Mouse (Mus musculus): ENCODE data around the gene Wbp2nl. TPM values are rescaled to one million over a fixed set of nuclear protein-coding genes. Genes with fewer than 3 reads are reported as not detected.
"Not testable (repeated sequence)": the region's sequence is repeated elsewhere in the genome, so short reads cannot be mapped to it uniquely, and the experiment has no call there.

Gene Wbp2nl
- total and polyA plus RNA-seq, 2 experiments from 2014 or later = 0.42 to 1.00 TPM

GRCm38 (mm10) chr15:82353745-82354113 lies 55.0 kb downstream of the Wbp2nl start:
- Histone ChIP-seq H3K27me3 (ENCODE audit: insufficient read depth, low read length) (no peaks in the 10 kb centered on the region), H3K4me1 (ENCODE audit: insufficient read depth) (peaks cover 11% of the 10 kb centered on the region), H3K27ac (ENCODE audit: low read depth, low read length) (peak overlapping the region; percentile 88), H3K36me3 (ENCODE audit: insufficient read depth) (peaks cover 21% of the 10 kb centered on the region), H3K4me3 (ENCODE audit: low read depth, low read length) (peak overlapping the region; percentile 97), H3K9ac (peak overlapping the region; percentile 99), H3K9me3 (ENCODE audit: low read length) (no peaks in the 10 kb centered on the region), H3K4me2 (ENCODE audit: low read depth) (peak overlapping the region; percentile 78)
- DNase-seq (peak; percentile 34), ATAC-seq (peak; percentile 30)
- under 1% methylated on average over 23 of the region's 23 CpGs for WGBS
- TF ChIP-seq CTCF (IDR thresholded peaks at IDR 0.05; ENCODE audit: low read depth) = no peak

GRCm38 (mm10) chr15:82354126-82354945 lies 55.6 kb downstream of the Wbp2nl start, which contains the start of gene Ndufa6:
Ndufa6 (minus strand) TSS chr15:82354322.
- H3K9me3 ChIP-seq (ENCODE audit: low read length) = no peaks in the 10 kb centered on the region
- H3K4me2 ChIP-seq (ENCODE audit: low read depth) = peak within 1 kb of the TSS; percentile 78
- peak within 1 kb of the TSS; percentile 88 for H3K27ac ChIP-seq (ENCODE audit: low read depth, low read length)
- DNase-seq = peak; percentile 99
- peaks cover 11% of the 10 kb centered on the region for H3K4me1 ChIP-seq (ENCODE audit: insufficient read depth)
- peak; percentile 99 for TF ChIP-seq CTCF (IDR thresholded peaks at IDR 0.05; ENCODE audit: low read depth)
- peaks cover 15% of the 10 kb centered on the region for H3K36me3 ChIP-seq (ENCODE audit: insufficient read depth)
- H3K27me3 ChIP-seq (ENCODE audit: insufficient read depth, low read length) = no peaks in the 10 kb centered on the region
- ATAC-seq = peak; percentile 100
- WGBS = 2% methylated on average over 57 of the region's 57 CpGs
- H3K9ac ChIP-seq = peak within 1 kb of the TSS; percentile 99
- H3K4me3 ChIP-seq (ENCODE audit: low read depth, low read length) = peak within 1 kb of the TSS; percentile 97

DNA sequence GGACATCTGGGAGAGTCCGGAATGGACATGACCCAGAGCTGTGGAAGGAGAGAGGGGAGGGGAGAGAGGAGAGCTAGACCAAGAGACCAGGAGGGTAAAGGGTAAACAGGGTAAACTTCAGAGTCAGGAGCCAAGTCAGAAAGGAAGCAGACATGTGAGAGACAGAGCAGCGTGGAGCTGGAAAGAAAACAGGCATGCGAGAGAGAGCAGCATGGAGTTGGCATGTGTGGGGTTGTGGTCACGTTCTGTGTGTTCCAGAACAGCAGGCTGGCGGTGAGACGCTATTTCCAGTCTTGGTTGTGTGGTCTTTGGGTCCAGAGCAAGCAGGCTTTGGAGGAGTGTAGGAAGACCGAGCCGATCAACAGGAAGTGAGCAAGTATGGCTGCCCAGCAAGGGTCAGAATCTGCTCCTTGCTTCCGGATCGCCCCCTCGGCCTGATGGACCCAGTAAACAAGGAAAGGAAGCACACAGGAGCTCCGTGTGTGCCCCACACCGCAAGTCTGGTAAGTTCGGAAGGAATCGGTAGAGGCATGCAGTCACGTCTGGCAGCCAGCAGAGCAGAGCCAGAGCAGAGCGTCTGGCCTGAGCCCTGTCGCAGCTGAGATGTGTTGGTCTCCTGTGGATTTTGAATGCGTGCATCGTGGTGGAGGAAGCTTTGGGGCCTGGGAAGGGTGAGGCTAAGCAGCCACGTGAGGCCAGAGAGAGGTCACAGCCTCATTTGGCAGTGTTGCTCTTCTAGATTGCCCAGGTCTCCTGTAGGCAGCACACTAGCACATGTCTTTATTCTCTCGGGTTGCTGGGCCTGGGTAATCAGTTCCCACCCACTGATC lies 59.9 kb downstream of the Wbp2nl start:
- no peak for TF ChIP-seq CTCF (IDR thresholded peaks at IDR 0.05; ENCODE audit: low read depth)

DNA sequence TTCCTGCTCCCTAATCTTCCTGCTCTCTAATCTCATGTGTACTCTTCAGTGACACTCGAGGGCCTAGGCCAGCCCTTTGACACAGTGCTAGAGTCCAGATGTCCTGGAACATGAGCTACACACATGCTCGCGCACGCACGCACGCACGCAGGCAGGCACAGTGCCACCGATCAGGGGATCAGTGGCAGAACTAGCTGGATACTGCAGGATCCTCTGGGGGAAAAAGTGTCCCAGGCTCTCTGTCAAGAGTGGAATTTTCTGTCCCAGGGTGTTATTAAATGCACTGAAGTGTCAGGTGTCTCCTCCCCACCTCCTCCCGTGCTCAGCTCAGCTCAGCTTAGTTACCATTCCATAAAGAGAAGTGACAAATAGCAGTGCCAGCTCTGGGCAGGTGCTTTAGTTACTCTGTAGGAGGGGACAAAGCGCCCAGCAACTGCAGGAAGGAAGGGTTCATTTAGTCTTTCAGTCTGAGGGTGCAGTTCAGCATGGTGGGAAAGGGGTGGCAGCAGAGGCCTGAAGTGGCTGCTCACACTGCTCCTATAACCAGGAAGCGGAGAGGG lies 62.8 kb downstream of the Wbp2nl start:
- H3K27ac ChIP-seq (ENCODE audit: low read depth, low read length) = no peak overlapping the region
- H3K27me3 ChIP-seq (ENCODE audit: insufficient read depth, low read length) = no peaks in the 10 kb centered on the region
- no peak overlapping the region for H3K4me3 ChIP-seq (ENCODE audit: low read depth, low read length)
- TF ChIP-seq CTCF (IDR thresholded peaks at IDR 0.05; ENCODE audit: low read depth) = peak; percentile 65
- H3K4me2 ChIP-seq (ENCODE audit: low read depth) = no peak overlapping the region
- ATAC-seq (peak; percentile 69; the same call in 1 of the 2 replicates), DNase-seq (peak; percentile 40)
- no peak overlapping the region for H3K9ac ChIP-seq
- WGBS = 74% methylated on average over 11 of the region's 11 CpGs
- H3K4me1 ChIP-seq (ENCODE audit: insufficient read depth) = no peaks in the 10 kb centered on the region
- no peaks in the 10 kb centered on the region for H3K9me3 ChIP-seq (ENCODE audit: low read length)
- no peaks in the 10 kb centered on the region for H3K36me3 ChIP-seq (ENCODE audit: insufficient read depth)

More for the DNA sequence above, 59.9 kb downstream of the Wbp2nl start:
- no peak overlapping the region for H3K4me2 ChIP-seq (ENCODE audit: low read depth)
- 65% methylated on average over 22 of the region's 22 CpGs for WGBS
- no peaks in the 10 kb centered on the region for H3K9me3 ChIP-seq (ENCODE audit: low read length)
- no peak overlapping the region for H3K9ac ChIP-seq
- H3K27me3 ChIP-seq (ENCODE audit: insufficient read depth, low read length) = no peaks in the 10 kb centered on the region
- H3K27ac ChIP-seq (ENCODE audit: low read depth, low read length) = no peak overlapping the region
- no peaks in the 10 kb centered on the region for H3K36me3 ChIP-seq (ENCODE audit: insufficient read depth)
- no peak for ATAC-seq
- no peak overlapping the region for H3K4me3 ChIP-seq (ENCODE audit: low read depth, low read length)
- no peak for DNase-seq
- H3K4me1 ChIP-seq (ENCODE audit: insufficient read depth) = no peaks in the 10 kb centered on the region

GRCm38 (mm10) chr15:82362234-82362633 lies 63.5 kb downstream of the Wbp2nl start:
- WGBS = 86% methylated on average over 3 of the region's 4 CpGs
- DNase-seq (no peak), ATAC-seq (no peak)
- no peak overlapping the region for H3K27ac ChIP-seq (ENCODE audit: low read depth, low read length)
- H3K9me3 ChIP-seq (ENCODE audit: low read length) = no peaks in the 10 kb centered on the region
- no peak for TF ChIP-seq CTCF (IDR thresholded peaks at IDR 0.05; ENCODE audit: low read depth)
- H3K4me2 ChIP-seq (ENCODE audit: low read depth) = no peak overlapping the region
- H3K4me3 ChIP-seq (ENCODE audit: low read depth, low read length) = no peak overlapping the region
- no peaks in the 10 kb centered on the region for H3K36me3 ChIP-seq (ENCODE audit: insufficient read depth)
- H3K27me3 ChIP-seq (ENCODE audit: insufficient read depth, low read length) = no peaks in the 10 kb centered on the region
- H3K4me1 ChIP-seq (ENCODE audit: insufficient read depth) = no peaks in the 10 kb centered on the region
- H3K9ac ChIP-seq = no peak overlapping the region

GRCm38 (mm10) chr15:82363801-82364200 lies 65.0 kb downstream of the Wbp2nl start:
- not testable (repeated sequence) for H3K4me2 ChIP-seq (ENCODE audit: low read depth); H3K4me1 ChIP-seq (ENCODE audit: insufficient read depth)
- WGBS = 79% methylated on average over 7 of the region's 12 CpGs

More at GRCm38 (mm10) chr15:82363801-82364200, 65.0 kb downstream of the Wbp2nl start:
- not testable (repeated sequence) for H3K9ac ChIP-seq; H3K9me3 ChIP-seq (ENCODE audit: low read length); ATAC-seq; H3K27ac ChIP-seq (ENCODE audit: low read depth, low read length); H3K27me3 ChIP-seq (ENCODE audit: insufficient read depth, low read length); DNase-seq; H3K4me3 ChIP-seq (ENCODE audit: low read depth, low read length); H3K36me3 ChIP-seq (ENCODE audit: insufficient read depth)

Other genes starting within 250 kb of the Wbp2nl start
- gene 4930407I10Rik, start 239.8 kb upstream of the Wbp2nl start, total RNA-seq (2014; rRNA removed) = not detected in 2 replicates
- not detected in 2 replicates for gene 4930407I10Rik, start 239.8 kb upstream of the Wbp2nl start, polyA plus RNA-seq (2015; fragmentation: Nextera tagmentation; extraction: Ambion mirVana)
- gene Mei1, start 229.0 kb upstream of the Wbp2nl start, total RNA-seq (2014; rRNA removed) = 0.10 TPM in 1 of 2 replicates, not detected in the other
- 0.10 and 0.11 TPM in 2 replicates for gene Mei1, start 229.0 kb upstream of the Wbp2nl start, polyA plus RNA-seq (2015; fragmentation: Nextera tagmentation; extraction: Ambion mirVana)
- 13.0 and 14.7 TPM in 2 replicates for gene Ccdc134, start 171.0 kb upstream of the Wbp2nl start, total RNA-seq (2014; rRNA removed)
- 6.7 and 6.8 TPM in 2 replicates for gene Ccdc134, start 171.0 kb upstream of the Wbp2nl start, polyA plus RNA-seq (2015; fragmentation: Nextera tagmentation; extraction: Ambion mirVana)
- gene Srebf2, start 151.8 kb upstream of the Wbp2nl start, total RNA-seq (2014; rRNA removed) = 121 and 171 TPM in 2 replicates
- gene Srebf2, start 151.8 kb upstream of the Wbp2nl start, polyA plus RNA-seq (2015; fragmentation: Nextera tagmentation; extraction: Ambion mirVana) = 147 and 193 TPM in 2 replicates
- 4.7 and 6.3 TPM in 2 replicates for gene Shisa8, start 86.1 kb upstream of the Wbp2nl start, total RNA-seq (2014; rRNA removed)
- 1.8 and 2.7 TPM in 2 replicates for gene Shisa8, start 86.1 kb upstream of the Wbp2nl start, polyA plus RNA-seq (2015; fragmentation: Nextera tagmentation; extraction: Ambion mirVana)
- 0.24 and 0.62 TPM in 2 replicates for gene Tnfrsf13c, start 74.6 kb upstream of the Wbp2nl start, total RNA-seq (2014; rRNA removed)
- 0.44 and 0.47 TPM in 2 replicates for gene Tnfrsf13c, start 74.6 kb upstream of the Wbp2nl start, polyA plus RNA-seq (2015; fragmentation: Nextera tagmentation; extraction: Ambion mirVana)
- gene Cenpm, start 54.2 kb upstream of the Wbp2nl start, total RNA-seq (2014; rRNA removed) = 8.9 and 10.0 TPM in 2 replicates
- gene Cenpm, start 54.2 kb upstream of the Wbp2nl start, polyA plus RNA-seq (2015; fragmentation: Nextera tagmentation; extraction: Ambion mirVana) = 16.5 and 18.7 TPM in 2 replicates
- 119 and 139 TPM in 2 replicates for gene 1500009C09Rik, start 46.6 kb upstream of the Wbp2nl start, total RNA-seq (2014; rRNA removed)
- gene 1500009C09Rik, start 46.6 kb upstream of the Wbp2nl start, polyA plus RNA-seq (2015; fragmentation: Nextera tagmentation; extraction: Ambion mirVana) = 12.5 and 15.6 TPM in 2 replicates
- 550 and 602 TPM in 2 replicates for gene Sept3, start 24.1 kb upstream of the Wbp2nl start, total RNA-seq (2014; rRNA removed)
- gene Sept3, start 24.1 kb upstream of the Wbp2nl start, polyA plus RNA-seq (2015; fragmentation: Nextera tagmentation; extraction: Ambion mirVana) = 400 and 449 TPM in 2 replicates
- 27.0 and 47.5 TPM in 2 replicates for gene Naga, start 40.0 kb downstream of the Wbp2nl start, total RNA-seq (2014; rRNA removed)
- 26.7 and 33.7 TPM in 2 replicates for gene Naga, start 40.0 kb downstream of the Wbp2nl start, polyA plus RNA-seq (2015; fragmentation: Nextera tagmentation; extraction: Ambion mirVana)
- gene Pheta2, start 40.0 kb downstream of the Wbp2nl start, total RNA-seq (2014; rRNA removed) = 1.4 and 3.5 TPM in 2 replicates
- gene Pheta2, start 40.0 kb downstream of the Wbp2nl start, polyA plus RNA-seq (2015; fragmentation: Nextera tagmentation; extraction: Ambion mirVana) = 0.83 and 1.1 TPM in 2 replicates
- gene Smdt1, start 40.0 kb downstream of the Wbp2nl start, total RNA-seq (2014; rRNA removed) = 167 and 208 TPM in 2 replicates
- 337 and 359 TPM in 2 replicates for gene Smdt1, start 40.0 kb downstream of the Wbp2nl start, polyA plus RNA-seq (2015; fragmentation: Nextera tagmentation; extraction: Ambion mirVana)
- 271 and 465 TPM in 2 replicates for gene Ndufa6, start 55.4 kb downstream of the Wbp2nl start, total RNA-seq (2014; rRNA removed)
- 416 and 528 TPM in 2 replicates for gene Ndufa6, start 55.4 kb downstream of the Wbp2nl start, polyA plus RNA-seq (2015; fragmentation: Nextera tagmentation; extraction: Ambion mirVana)
- gene Cyp2d22, start 81.3 kb downstream of the Wbp2nl start, total RNA-seq (2014; rRNA removed) = 2.1 and 3.1 TPM in 2 replicates
- 1.8 and 1.9 TPM in 2 replicates for gene Cyp2d22, start 81.3 kb downstream of the Wbp2nl start, polyA plus RNA-seq (2015; fragmentation: Nextera tagmentation; extraction: Ambion mirVana)
- gene Cyp2d11, start 95.1 kb downstream of the Wbp2nl start, total RNA-seq (2014; rRNA removed) = not detected in 2 replicates
- gene Cyp2d11, start 95.1 kb downstream of the Wbp2nl start, polyA plus RNA-seq (2015; fragmentation: Nextera tagmentation; extraction: Ambion mirVana) = not detected in 2 replicates
- not detected in 2 replicates for gene Cyp2d10, start 108.2 kb downstream of the Wbp2nl start, total RNA-seq (2014; rRNA removed)
- gene Cyp2d10, start 108.2 kb downstream of the Wbp2nl start, polyA plus RNA-seq (2015; fragmentation: Nextera tagmentation; extraction: Ambion mirVana) = not detected in 2 replicates
- not detected in 2 replicates for gene Cyp2d9, start 134.5 kb downstream of the Wbp2nl start, total RNA-seq (2014; rRNA removed)
- 0.15 TPM in 1 of 2 replicates, not detected in the other for gene Cyp2d9, start 134.5 kb downstream of the Wbp2nl start, polyA plus RNA-seq (2015; fragmentation: Nextera tagmentation; extraction: Ambion mirVana)

Measured in forebrain, postnatal 0 days (tissue).